Mouse (Mus musculus): Measurements from ENCODE around the gene Wdr76.
"Not testable (repeated sequence)": the region's sequence is repeated elsewhere in the genome, so short reads cannot be mapped to it uniquely, and the experiment has no call there.

Wdr76 gene

GRCm38 (mm10) chr2:121505942-121506882, at the start of gene Wdr76, which contains the start of gene Mfap1a:
TSS of gene Wdr76 (plus strand) at chr2:121506723.
TSS of gene Mfap1a (minus strand) at chr2:121506665.
- in situ Hi-C loops (cut with MseI, MboI): not testable (repeated sequence)

DNA sequence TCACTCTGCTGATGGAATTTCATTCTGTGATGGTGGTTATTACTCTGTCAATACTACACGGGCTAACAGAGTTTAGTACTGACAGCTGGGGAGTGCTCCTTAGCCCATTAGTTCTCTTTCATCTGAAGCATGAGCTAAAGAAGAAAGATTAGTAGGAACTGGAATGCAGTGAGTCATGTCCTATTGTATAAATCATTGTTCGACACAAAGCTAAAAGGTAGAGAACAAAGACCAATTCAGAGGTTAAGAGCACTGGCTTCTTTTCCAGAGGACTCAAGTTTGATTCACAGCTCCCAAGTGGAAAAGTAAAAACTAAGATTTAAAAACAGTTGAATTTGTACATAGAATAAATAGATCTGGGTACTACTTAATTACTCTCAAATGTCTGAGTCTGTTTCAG, 46.5 kb upstream of the Wdr76 start:
- in situ Hi-C loops (cut with MseI, MboI): no loop called here

DNA sequence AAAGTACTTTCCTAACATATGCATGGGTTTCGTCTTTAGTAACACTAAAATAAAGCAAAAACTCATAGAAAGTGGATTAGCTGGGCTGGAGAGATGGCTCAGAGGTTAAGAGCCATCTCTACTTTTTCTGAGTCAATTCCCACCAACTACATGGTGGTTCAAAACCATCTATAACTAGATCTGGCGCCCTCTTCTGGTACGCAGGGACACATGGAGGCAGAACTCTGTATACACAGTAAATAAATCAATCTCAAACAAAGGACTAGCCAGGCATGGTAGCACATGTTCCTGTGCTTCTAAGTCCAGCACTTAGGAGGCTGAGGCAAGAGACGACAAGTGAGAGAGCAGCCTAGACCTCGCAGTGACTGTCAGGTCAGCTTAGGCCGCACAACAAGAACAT, 37.5 kb upstream of the Wdr76 start:
- in situ Hi-C loops (cut with MseI, MboI): not testable (repeated sequence)

DNA sequence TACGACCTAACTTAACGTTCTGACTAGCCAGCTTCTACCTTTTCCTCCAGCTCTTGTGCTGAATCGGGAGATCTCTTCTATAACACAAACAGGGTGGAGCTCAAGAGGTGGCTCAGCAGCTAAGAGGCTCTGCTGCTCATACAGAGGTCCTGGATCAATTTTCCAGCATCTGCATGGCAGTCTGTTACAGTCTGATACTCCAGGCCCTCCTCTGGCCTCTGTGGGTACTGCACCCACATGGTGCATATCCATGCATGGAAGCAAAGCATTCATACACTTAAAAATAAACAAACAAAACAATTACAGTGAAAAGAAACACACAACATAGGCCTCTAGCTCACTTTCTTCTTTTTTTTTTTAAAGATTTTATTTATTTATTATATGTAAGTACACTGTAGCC, 33.7 kb upstream of the Wdr76 start:
- in situ Hi-C loops (cut with MseI, MboI): not testable (repeated sequence)

DNA sequence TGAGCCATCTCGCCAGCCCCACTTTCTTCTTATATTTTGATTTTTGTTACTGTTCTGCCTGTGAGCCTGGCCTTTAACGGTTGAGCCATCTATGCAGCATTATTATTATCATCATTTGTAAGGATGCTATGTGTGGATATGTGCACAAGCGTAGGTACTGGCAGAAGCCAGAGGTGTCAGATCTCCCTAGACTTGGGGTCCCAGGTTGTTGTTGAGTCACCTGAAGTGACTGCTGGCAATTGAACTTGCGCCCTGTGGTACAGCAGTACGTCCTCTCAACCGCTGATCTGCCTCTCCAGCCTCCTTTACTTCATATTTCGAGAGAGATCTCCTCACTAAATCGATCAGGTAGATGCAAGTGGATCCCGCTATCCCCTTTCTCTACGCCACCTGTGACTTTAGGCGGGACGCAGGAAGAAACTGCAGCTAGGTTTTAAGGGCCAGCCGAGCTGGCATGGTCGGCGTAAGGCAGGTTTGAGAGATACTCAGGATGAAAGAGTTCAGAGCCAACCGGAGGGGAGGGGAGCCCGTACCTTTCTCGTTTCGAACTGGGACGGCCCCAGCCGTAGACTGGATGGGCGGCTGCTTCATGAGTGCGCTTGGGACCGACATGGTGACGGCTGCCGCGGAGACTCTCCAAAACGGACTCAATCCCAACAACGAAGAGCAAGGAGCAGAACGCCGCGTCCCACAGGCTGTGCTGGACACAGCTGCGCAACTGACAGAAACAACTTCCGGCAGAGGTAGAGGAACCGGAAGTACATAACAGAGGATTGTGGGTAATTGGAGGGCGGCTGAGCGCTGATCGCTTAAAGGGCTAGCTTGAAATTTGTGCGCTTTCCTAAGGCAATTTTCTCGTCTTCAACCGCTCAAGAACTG, 33.0 kb upstream of the Wdr76 start, which contains the start of gene Mfap1b:
Gene Mfap1b, minus strand, starts transcription at position 767 of the 879 bp plus-strand sequence.
- in situ Hi-C loops (cut with MseI, MboI): not testable (repeated sequence)

GRCm38 (mm10) chr2:121474180-121474535, 32.4 kb upstream of the Wdr76 start:
- in situ Hi-C loops (cut with MseI, MboI): no loop called here

DNA sequence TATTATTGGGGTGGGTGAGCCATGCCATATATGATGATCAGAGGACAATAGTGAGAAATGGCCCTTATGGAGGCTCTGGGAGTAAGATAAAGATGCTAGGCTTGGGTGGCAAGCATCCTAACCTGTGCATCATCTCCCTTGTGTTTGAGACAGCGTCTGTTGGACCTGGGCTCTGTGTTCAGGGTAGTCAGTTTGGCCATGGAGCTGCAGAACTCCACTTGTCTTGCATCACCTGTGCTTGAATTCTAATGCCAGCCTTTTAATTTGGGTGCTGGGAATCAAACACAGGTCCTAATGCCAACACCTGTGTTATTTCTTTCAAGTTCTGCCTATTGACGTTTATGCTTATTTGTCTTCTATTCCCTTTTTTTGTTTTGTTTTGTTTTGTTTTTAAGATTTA, 31.2 kb upstream of the Wdr76 start:
- in situ Hi-C loops (cut with MseI, MboI): not testable (repeated sequence)

GRCm38 (mm10) chr2:121477491-121478266, 28.8 kb upstream of the Wdr76 start:
- in situ Hi-C loops (cut with MseI, MboI): no loop called here

GRCm38 (mm10) chr2:121480498-121480897, 26.0 kb upstream of the Wdr76 start:
- in situ Hi-C loops (cut with MseI, MboI): no loop called here

GRCm38 (mm10) chr2:121480916-121481315, 25.6 kb upstream of the Wdr76 start:
- in situ Hi-C loops (cut with MseI, MboI): not testable (repeated sequence)

- in situ Hi-C loops (cut with MseI, MboI): no loop called here
Measured at GRCm38 (mm10) chr2:121483576-121483975, 22.9 kb upstream of the Wdr76 start.

- in situ Hi-C loops (cut with MseI, MboI): not testable (repeated sequence)
Measured at GRCm38 (mm10) chr2:121484403-121484802, 22.1 kb upstream of the Wdr76 start.

DNA sequence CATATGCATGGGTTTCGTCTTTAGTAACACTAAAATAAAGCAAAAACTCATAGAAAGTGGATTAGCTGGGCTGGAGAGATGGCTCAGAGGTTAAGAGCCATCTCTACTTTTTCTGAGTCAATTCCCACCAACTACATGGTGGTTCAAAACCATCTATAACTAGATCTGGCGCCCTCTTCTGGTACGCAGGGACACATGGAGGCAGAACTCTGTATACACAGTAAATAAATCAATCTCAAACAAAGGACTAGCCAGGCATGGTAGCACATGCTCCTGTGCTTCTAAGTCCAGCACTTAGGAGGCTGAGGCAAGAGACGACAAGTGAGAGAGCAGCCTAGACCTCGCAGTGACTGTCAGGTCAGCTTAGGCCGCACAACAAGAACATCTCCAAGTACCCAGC, 5.0 kb upstream of the Wdr76 start:
- in situ Hi-C loops (cut with MseI, MboI): not testable (repeated sequence)

GRCm38 (mm10) chr2:121507173-121507950, 839 bp downstream of the Wdr76 start:
- in situ Hi-C loops (cut with MseI, MboI): no loop called here

GRCm38 (mm10) chr2:121507951-121508330, 1.4 kb downstream of the Wdr76 start:
- in situ Hi-C loops (cut with MseI, MboI): no loop called here

GRCm38 (mm10) chr2:121509584-121509983, 3.1 kb downstream of the Wdr76 start:
- in situ Hi-C loops (cut with MseI, MboI): no loop called here

DNA sequence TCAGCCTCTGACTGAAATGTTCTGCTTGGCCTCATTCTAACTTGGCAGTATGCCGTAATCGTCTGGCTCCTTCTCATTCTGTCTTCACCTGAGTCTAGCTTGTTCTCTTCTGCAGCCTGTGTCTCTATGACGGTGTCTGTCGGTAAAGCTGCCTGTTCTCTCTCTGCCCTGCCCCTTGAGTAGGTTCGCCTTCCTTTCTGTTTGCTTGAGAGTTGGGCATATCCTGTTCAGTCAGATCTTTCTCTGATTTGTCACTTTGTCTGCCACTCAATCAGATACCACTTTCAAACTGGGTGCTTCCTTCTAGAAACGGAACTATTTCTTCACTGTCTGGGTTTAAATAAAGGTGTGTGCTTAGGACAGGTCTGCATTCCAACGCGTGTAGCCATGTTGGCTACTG, 4.9 kb downstream of the Wdr76 start:
- in situ Hi-C loops (cut with MseI, MboI): no loop called here

- in situ Hi-C loops (cut with MseI, MboI): not testable (repeated sequence)
Measured at GRCm38 (mm10) chr2:121512991-121513765, 6.7 kb downstream of the Wdr76 start.

DNA sequence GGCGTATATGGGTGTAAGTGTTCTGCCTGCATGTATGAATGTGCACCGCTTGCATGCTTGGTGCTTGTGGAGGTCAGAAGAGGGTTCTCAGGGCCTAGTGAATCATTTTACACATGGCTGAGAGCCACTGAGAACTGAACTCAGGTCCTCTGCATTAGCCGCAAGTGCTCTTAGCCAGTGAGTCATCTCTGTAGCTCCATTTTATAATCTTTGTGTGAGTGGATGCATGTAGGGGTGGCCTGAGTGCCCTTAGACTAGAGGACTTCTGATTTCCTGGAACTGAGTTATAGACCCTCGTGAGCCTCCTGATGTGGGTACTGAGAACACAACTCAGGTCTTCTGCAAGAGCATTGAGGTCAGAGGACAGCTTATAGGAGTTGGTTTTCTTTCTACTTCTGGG, 7.7 kb downstream of the Wdr76 start:
- in situ Hi-C loops (cut with MseI, MboI): no loop called here

GRCm38 (mm10) chr2:121518106-121518505, 11.6 kb downstream of the Wdr76 start:
- in situ Hi-C loops (cut with MseI, MboI): no loop called here

Measured in mouse trophoblast stem cell (cell line).